Mouse (Mus musculus): ENCODE measurements at regions not wholly inside any gene's neighbourhood (a gene's known extent, or its start where the extent isn't known, plus 50 kb on each side); places are given as distances from the start of the nearest gene placed in this dataset.

DNA sequence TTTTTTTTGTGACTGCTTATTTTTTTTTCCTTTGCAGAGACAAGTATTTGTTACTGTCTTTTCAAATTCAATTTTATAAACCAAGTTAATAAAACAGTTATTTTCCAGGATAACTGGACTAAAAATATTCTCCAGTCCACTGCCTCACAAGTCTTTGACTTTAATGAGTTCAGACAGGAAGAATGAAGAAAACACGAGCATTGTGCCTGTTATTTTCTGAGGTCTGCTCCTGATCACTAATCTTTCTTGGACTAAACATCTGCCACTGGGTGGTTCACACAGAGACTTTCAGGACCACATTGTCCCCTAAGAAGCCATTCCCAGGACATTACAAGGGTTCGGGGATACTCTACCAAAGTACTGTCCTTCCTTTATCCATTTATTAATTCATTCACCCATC, 167.9 kb upstream of the Stac start:
- TF ChIP-seq POLR2A (IDR thresholded peaks at IDR 0.05; ENCODE audit: extremely low read depth, insufficient read depth, low read length), result no peak
- no peak for TF ChIP-seq CTCF (IDR thresholded peaks at IDR 0.05; ENCODE audit: extremely low read depth, insufficient read depth, low read length)
